Mouse (Mus musculus): Measurements from ENCODE around the gene Upp2. TPM values are rescaled to one million over a fixed set of nuclear protein-coding genes. Genes with fewer than 3 reads are reported as not detected.
A peak's percentile ranks its signal among the peaks of the same experiment; 100 is the strongest.

The Upp2 gene
- polyA plus RNA-seq, 1 experiment from 2014 or later, result 8.8 TPM

DNA sequence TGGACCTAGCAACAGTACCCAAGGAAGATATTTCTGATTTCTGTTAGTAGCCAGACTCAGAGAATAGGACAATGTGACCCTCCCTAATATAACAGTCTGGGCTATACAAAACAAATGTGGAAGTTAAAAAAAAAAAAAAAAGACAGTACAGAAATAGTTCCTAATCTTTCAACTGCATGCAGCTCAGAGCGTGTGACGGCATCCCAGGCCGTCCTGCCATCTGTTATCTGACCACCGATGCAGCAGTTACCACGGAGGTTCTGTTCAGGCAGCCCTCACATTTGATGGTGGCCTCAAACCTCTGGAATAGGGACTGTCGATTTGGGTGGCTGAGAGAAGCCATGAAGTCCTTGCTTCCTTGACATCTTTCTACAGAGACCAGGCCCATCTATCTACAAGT lies 22.7 kb upstream of the Upp2 start:
- Histone ChIP-seq H3K27ac (ENCODE audit: low read depth, low read length) (no peak overlapping the region), H3K4me1 (ENCODE audit: control insufficient read depth, insufficient read depth, low read length) (no peaks in the 10 kb centered on the region), H3K9ac (ENCODE audit: low read length) (no peak overlapping the region), H3K36me3 (ENCODE audit: control insufficient read depth, insufficient read depth, low read length) (no peaks in the 10 kb centered on the region), H3K9me3 (ENCODE audit: control insufficient read depth, low read length) (no peaks in the 10 kb centered on the region), H3K27me3 (ENCODE audit: control insufficient read depth, insufficient read depth, low read length) (no peaks in the 10 kb centered on the region), H3K4me3 (ENCODE audit: low read depth, low read length) (no peak overlapping the region), H3K4me2 (ENCODE audit: low read depth) (no peak overlapping the region)
- DNase-seq (ENCODE audit: low spot score) (no peak), ATAC-seq (ENCODE audit: insufficient read depth, low FRiP score, low TSS enrichment) (no peak)
- WGBS, result 91% methylated on average over 6 of the region's 6 CpGs

DNA sequence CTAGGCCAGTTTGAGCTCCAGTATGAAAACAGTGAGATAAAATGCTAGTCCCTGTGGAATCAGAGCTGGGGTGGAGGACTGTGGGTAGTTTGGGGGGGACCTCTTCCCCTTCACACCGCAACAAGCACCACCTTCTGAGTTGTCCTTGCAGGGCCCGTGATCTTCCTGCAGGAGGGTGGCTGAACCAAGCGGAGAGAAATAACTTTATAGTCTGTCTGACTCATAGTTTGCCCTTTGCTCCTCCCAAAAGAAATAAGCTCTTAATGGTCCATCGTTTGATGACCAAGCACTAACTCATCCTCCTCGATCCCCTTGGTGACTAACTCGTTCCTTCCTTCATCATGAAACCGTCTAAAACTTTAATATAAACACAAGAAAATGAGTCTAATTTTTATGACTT lies 20.8 kb upstream of the Upp2 start:
- 93% methylated on average over 7 of the region's 7 CpGs for WGBS
- H3K27ac ChIP-seq (ENCODE audit: low read depth, low read length), result no peak overlapping the region

DNA sequence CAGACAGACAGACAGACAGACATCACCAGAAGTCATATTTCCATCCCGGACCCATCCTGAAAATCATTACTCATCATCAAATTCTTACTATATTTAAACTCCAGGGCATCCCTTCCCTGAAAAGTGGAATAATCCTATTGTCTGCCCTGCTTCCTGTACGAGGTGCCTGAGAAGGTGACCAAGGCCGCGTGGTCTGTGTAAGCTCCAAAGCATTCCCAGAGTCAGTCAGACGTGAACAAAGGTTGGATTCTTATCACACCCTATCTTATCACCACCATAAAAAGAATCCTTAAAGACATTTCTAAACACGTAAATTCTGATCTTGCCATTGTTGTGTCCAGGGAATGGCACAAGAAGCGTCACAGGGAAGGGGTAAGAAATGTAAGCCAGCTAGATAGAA lies 18.2 kb upstream of the Upp2 start:
- no peaks in the 10 kb centered on the region for H3K9me3 ChIP-seq (ENCODE audit: control insufficient read depth, low read length)
- H3K36me3 ChIP-seq (ENCODE audit: control insufficient read depth, insufficient read depth, low read length), result no peaks in the 10 kb centered on the region
- peaks cover 15% of the 10 kb centered on the region for H3K4me1 ChIP-seq (ENCODE audit: control insufficient read depth, insufficient read depth, low read length)
- ATAC-seq (ENCODE audit: insufficient read depth, low FRiP score, low TSS enrichment), result no peak
- H3K9ac ChIP-seq (ENCODE audit: low read length), result no peak overlapping the region
- no peak overlapping the region for H3K4me2 ChIP-seq (ENCODE audit: low read depth)
- no peak overlapping the region for H3K27ac ChIP-seq (ENCODE audit: low read depth, low read length)
- no peaks in the 10 kb centered on the region for H3K27me3 ChIP-seq (ENCODE audit: control insufficient read depth, insufficient read depth, low read length)
- no peak for DNase-seq (ENCODE audit: low spot score)
- WGBS, result 82% methylated on average over 7 of the region's 7 CpGs
- H3K4me3 ChIP-seq (ENCODE audit: low read depth, low read length), result no peak overlapping the region

More for the DNA sequence above, 20.8 kb upstream of the Upp2 start:
- H3K4me3 ChIP-seq (ENCODE audit: low read depth, low read length), result no peak overlapping the region
- H3K9ac ChIP-seq (ENCODE audit: low read length), result no peak overlapping the region
- no peaks in the 10 kb centered on the region for H3K27me3 ChIP-seq (ENCODE audit: control insufficient read depth, insufficient read depth, low read length)
- ATAC-seq (ENCODE audit: insufficient read depth, low FRiP score, low TSS enrichment) (no peak), DNase-seq (ENCODE audit: low spot score) (no peak)
- no peak overlapping the region for H3K4me2 ChIP-seq (ENCODE audit: low read depth)
- no peaks in the 10 kb centered on the region for H3K36me3 ChIP-seq (ENCODE audit: control insufficient read depth, insufficient read depth, low read length)
- peaks cover 9% of the 10 kb centered on the region for H3K4me1 ChIP-seq (ENCODE audit: control insufficient read depth, insufficient read depth, low read length)
- H3K9me3 ChIP-seq (ENCODE audit: control insufficient read depth, low read length), result no peaks in the 10 kb centered on the region

DNA sequence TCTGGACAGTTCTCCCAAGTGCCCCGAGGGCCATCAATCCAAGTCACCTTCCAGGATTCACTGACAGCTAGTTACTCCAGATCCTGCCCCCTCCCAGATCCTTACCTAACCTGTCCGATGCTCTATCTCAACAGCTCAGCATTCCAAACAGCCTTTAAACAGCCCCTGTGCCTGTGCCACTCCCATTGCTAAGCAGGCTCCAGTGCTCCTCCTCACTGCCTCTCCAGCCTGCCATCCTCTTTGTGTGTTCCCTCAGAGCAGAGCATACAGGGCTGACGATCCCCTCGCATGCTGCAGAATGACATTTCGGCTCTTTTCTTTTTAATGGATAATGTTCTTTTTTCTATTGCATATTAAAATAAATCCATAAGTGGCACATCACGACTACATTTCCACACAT lies 17.1 kb upstream of the Upp2 start:
- Histone ChIP-seq H3K9ac (ENCODE audit: low read length) (no peak overlapping the region), H3K36me3 (ENCODE audit: control insufficient read depth, insufficient read depth, low read length) (no peaks in the 10 kb centered on the region), H3K4me1 (ENCODE audit: control insufficient read depth, insufficient read depth, low read length) (peaks cover 18% of the 10 kb centered on the region), H3K27me3 (ENCODE audit: control insufficient read depth, insufficient read depth, low read length) (no peaks in the 10 kb centered on the region), H3K9me3 (ENCODE audit: control insufficient read depth, low read length) (no peaks in the 10 kb centered on the region), H3K27ac (ENCODE audit: low read depth, low read length) (no peak overlapping the region), H3K4me3 (ENCODE audit: low read depth, low read length) (no peak overlapping the region), H3K4me2 (ENCODE audit: low read depth) (no peak overlapping the region)
- no peak for ATAC-seq (ENCODE audit: insufficient read depth, low FRiP score, low TSS enrichment)
- no peak for DNase-seq (ENCODE audit: low spot score)
- 58% methylated on average over 6 of the region's 6 CpGs for WGBS

DNA sequence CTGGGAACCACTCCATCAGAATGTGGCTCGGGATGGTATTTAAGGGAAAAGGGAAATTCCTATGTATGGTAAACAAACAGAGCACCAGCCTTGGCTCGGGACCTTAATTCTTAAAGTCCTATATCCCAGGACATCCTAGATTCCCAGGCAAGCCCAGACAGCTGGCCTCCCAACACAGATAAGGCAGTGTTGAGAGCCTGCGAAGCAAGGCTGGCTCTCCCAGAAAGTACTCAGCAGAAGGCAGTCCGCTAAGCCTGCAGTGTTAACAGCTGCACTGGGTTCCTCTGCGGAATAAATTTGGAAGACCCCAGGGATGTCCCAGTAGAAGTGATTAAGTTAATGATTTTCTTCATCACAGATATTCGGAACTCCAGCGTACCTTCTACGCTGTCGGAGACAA lies 16.6 kb upstream of the Upp2 start:
- DNase-seq (ENCODE audit: low spot score), result no peak
- Histone ChIP-seq H3K4me3 (ENCODE audit: low read depth, low read length) (no peak overlapping the region), H3K4me2 (ENCODE audit: low read depth) (no peak overlapping the region), H3K4me1 (ENCODE audit: control insufficient read depth, insufficient read depth, low read length) (peaks cover 18% of the 10 kb centered on the region), H3K9ac (ENCODE audit: low read length) (no peak overlapping the region), H3K27ac (ENCODE audit: low read depth, low read length) (no peak overlapping the region), H3K27me3 (ENCODE audit: control insufficient read depth, insufficient read depth, low read length) (no peaks in the 10 kb centered on the region), H3K36me3 (ENCODE audit: control insufficient read depth, insufficient read depth, low read length) (no peaks in the 10 kb centered on the region), H3K9me3 (ENCODE audit: control insufficient read depth, low read length) (no peaks in the 10 kb centered on the region)
- 64% methylated on average over 9 of the region's 9 CpGs for WGBS
- ATAC-seq (ENCODE audit: insufficient read depth, low FRiP score, low TSS enrichment), result peak; percentile 17; the same call in 1 of the 2 replicates

DNA sequence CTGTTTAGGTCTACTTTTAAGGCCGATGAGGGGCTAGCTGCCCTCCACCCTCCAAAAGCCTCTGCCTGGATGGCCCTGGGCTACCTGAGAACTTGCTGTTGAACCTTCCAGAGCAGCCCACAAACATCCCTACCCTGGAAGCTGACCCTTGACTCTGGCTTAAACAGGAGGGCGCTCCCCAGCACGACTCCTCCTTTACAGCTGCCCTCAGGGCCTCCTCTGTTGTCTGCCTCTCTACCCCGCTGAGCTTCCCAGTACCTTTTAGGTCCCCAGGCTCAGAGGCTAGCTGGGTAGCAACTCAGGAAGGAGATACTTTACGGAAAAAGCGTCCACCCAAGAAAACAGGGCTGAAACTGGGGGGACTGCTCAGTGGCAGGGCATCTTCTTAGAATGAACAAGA lies 15.2 kb upstream of the Upp2 start:
- Histone ChIP-seq H3K4me3 (ENCODE audit: low read depth, low read length) (no peak overlapping the region), H3K4me1 (ENCODE audit: control insufficient read depth, insufficient read depth, low read length) (peaks cover 18% of the 10 kb centered on the region), H3K36me3 (ENCODE audit: control insufficient read depth, insufficient read depth, low read length) (no peaks in the 10 kb centered on the region), H3K9ac (ENCODE audit: low read length) (no peak overlapping the region), H3K9me3 (ENCODE audit: control insufficient read depth, low read length) (no peaks in the 10 kb centered on the region), H3K27me3 (ENCODE audit: control insufficient read depth, insufficient read depth, low read length) (no peaks in the 10 kb centered on the region), H3K4me2 (ENCODE audit: low read depth) (no peak overlapping the region), H3K27ac (ENCODE audit: low read depth, low read length) (no peak overlapping the region)
- DNase-seq (ENCODE audit: low spot score) (no peak), ATAC-seq (ENCODE audit: insufficient read depth, low FRiP score, low TSS enrichment) (no peak)
- 15% methylated on average over 6 of the region's 6 CpGs for WGBS

DNA sequence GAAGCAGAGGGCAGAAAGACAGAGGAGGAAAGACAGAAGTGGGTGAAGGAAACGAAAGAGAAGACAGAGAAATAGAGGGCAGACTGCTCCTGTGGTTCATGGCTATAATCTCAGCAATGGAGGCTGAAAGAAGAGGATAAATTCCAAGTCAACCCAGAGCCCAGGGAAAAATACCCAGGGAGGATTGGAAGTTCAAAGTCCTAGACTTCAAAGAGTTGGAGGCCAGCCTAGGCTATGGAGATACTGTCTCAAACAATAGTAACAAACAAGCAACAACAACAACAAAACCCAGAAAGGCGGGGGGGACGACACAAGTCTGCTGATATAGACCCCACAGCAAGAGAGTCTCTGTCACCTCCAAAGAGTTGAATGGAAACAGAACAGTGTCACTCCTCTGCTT lies 14.8 kb upstream of the Upp2 start:
- Histone ChIP-seq H3K4me1 (ENCODE audit: control insufficient read depth, insufficient read depth, low read length) (peaks cover 18% of the 10 kb centered on the region), H3K4me2 (ENCODE audit: low read depth) (no peak overlapping the region)
- no peak for DNase-seq (ENCODE audit: low spot score)

DNA sequence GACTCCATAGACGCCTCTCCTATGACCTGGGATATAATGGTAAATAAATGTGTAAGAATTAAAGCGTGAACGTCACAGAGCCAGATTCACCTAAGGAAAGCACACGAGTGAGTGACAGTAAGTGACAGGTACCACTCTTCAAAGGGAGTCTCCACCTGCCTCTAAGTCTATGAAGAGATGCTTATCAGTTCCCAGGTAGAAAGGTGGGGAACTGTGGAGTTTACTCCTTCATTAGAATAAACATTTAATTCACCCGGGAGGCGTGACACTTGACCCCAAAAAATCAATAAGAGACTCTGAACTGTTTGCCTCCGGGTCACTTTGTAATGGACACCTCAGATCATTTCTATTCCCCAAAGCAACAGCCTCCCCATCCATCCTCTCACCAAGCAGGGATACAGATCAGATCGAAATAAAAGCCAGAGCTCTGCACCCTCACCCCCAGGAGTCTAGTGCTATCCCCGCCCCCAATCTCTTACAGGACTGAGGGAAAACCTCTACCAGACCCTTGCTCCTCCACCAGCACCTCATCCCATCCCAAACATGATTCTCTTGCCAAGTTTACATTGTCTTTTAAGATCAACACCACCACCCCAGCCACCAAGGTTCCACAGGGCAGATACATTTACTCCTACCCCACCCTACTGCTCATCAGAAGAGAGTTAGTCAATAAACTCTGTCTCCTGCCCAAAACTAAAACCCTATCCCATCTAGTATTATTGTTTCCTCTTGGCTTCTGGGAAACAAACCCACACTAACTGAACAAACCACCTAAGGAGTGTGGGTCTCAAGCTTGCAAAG lies 9.9 kb upstream of the Upp2 start:
- H3K4me3 ChIP-seq (ENCODE audit: low read depth, low read length), result no peak overlapping the region
- 73% methylated on average over 9 of the region's 9 CpGs for WGBS
- no peak for DNase-seq (ENCODE audit: low spot score)
- H3K4me2 ChIP-seq (ENCODE audit: low read depth), result no peak overlapping the region
- H3K4me1 ChIP-seq (ENCODE audit: control insufficient read depth, insufficient read depth, low read length), result 0 out of 2 replicates have a peak, but pooled peaks cover 3% of the 10 kb centered on the region
- ATAC-seq (ENCODE audit: insufficient read depth, low FRiP score, low TSS enrichment), result no peak
- no peaks in the 10 kb centered on the region for H3K36me3 ChIP-seq (ENCODE audit: control insufficient read depth, insufficient read depth, low read length)
- no peaks in the 10 kb centered on the region for H3K9me3 ChIP-seq (ENCODE audit: control insufficient read depth, low read length)
- H3K9ac ChIP-seq (ENCODE audit: low read length), result no peak overlapping the region
- H3K27me3 ChIP-seq (ENCODE audit: control insufficient read depth, insufficient read depth, low read length), result no peaks in the 10 kb centered on the region
- no peak overlapping the region for H3K27ac ChIP-seq (ENCODE audit: low read depth, low read length)

More for the DNA sequence above, 14.8 kb upstream of the Upp2 start:
- Histone ChIP-seq H3K9ac (ENCODE audit: low read length) (no peak overlapping the region), H3K36me3 (ENCODE audit: control insufficient read depth, insufficient read depth, low read length) (no peaks in the 10 kb centered on the region), H3K9me3 (ENCODE audit: control insufficient read depth, low read length) (no peaks in the 10 kb centered on the region), H3K27me3 (ENCODE audit: control insufficient read depth, insufficient read depth, low read length) (no peaks in the 10 kb centered on the region), H3K27ac (ENCODE audit: low read depth, low read length) (no peak overlapping the region), H3K4me3 (ENCODE audit: low read depth, low read length) (no peak overlapping the region)
- 26% methylated on average over 3 of the region's 3 CpGs for WGBS
- no peak for ATAC-seq (ENCODE audit: insufficient read depth, low FRiP score, low TSS enrichment)

DNA sequence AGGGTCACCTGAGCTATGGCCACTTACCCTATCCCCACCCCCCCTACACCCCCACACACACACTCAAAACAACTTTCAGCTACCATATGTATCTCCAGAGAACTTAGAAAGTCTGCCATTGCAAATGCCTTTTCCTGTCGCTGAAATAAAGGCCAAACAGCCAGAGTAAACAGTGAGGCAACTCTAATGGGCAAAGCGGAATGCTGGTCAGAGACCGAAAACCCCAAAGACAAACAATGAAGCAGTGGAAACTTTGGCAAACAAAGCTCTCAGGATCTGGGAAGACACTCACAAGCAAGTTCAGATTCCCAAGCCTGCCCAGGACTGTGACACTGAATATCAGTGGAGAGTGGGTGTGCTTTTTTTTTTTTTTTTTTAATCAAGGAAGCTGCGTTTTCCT lies 5.0 kb upstream of the Upp2 start:
- Histone ChIP-seq H3K4me3 (ENCODE audit: low read depth, low read length) (no peak overlapping the region), H3K4me1 (ENCODE audit: control insufficient read depth, insufficient read depth, low read length) (peaks cover 10% of the 10 kb centered on the region; the same call in 1 of the 2 replicates), H3K27ac (ENCODE audit: low read depth, low read length) (no peak overlapping the region), H3K27me3 (ENCODE audit: control insufficient read depth, insufficient read depth, low read length) (no peaks in the 10 kb centered on the region), H3K9me3 (ENCODE audit: control insufficient read depth, low read length) (no peaks in the 10 kb centered on the region), H3K36me3 (ENCODE audit: control insufficient read depth, insufficient read depth, low read length) (no peaks in the 10 kb centered on the region), H3K9ac (ENCODE audit: low read length) (no peak overlapping the region), H3K4me2 (ENCODE audit: low read depth) (no peak overlapping the region)
- DNase-seq (ENCODE audit: low spot score) (no peak), ATAC-seq (ENCODE audit: insufficient read depth, low FRiP score, low TSS enrichment) (no peak)
- 59% methylated on average over 4 of the region's 4 CpGs for WGBS
